ENCODE assay signal across 21 mouse cellular contexts in genomic region chr6:30137227-30137626, GRCm38 (mm10).
DNase-seq lines count a peak whose midpoint lies in the region; ATAC-seq and TF ChIP-seq lines count a peak whose summit lies in the region.
"Had no signal": no experiment of that assay in that cellular context is flagged by ENCODE, and none has a peak within 500 bp of the region (broad histone marks: within the 10 kb centered on the region; RNA-seq: fewer than 3 reads in every experiment).

No protein-coding gene starts in this region.

- H3K27me3 ChIP-seq in forebrain, embryonic 15.5 days, result no peaks in the 10 kb centered on the region
- no peaks in the 10 kb centered on the region for H3K27me3 ChIP-seq in forebrain, embryonic 12.5 days
- no peaks in the 10 kb centered on the region for H3K27me3 ChIP-seq in kidney, embryonic 15.5 days
- H3K27me3 ChIP-seq in embryonic facial prominence, embryonic 10.5 days (replicated peaks; ENCODE audit: low read depth, poor library complexity, severe bottlenecking), result no peaks in the 10 kb centered on the region
- H3K27me3 ChIP-seq: heart, embryonic 12.5 days had no signal

- no peak overlapping the region for H3K4me3 ChIP-seq in forebrain, embryonic 15.5 days
- H3K4me3 ChIP-seq in forebrain, embryonic 12.5 days (replicated peaks), result no peak overlapping the region
- no peak overlapping the region for H3K4me3 ChIP-seq in kidney, embryonic 15.5 days (replicated peaks)
- H3K4me3 ChIP-seq in ES-E14 (ENCODE audit: insufficient read depth in 1 of 2, low read depth in 1 of 2, low read length in 2 of 2, poor library complexity in 1 of 2, severe bottlenecking in 1 of 2), result no peak overlapping the region
- no peak overlapping the region for H3K4me3 ChIP-seq in embryonic facial prominence, embryonic 10.5 days
- H3K4me3 ChIP-seq: heart, adult 2 months; heart, embryonic 12.5 days; hindbrain, embryonic 10.5 days had no signal

- DNase-seq in kidney, postnatal 10 days, result no peak
- no peak for DNase-seq in ES-E14 (ENCODE audit: low read depth, low spot score)
- DNase-seq in embryonic facial prominence, embryonic 10.5 days (ENCODE audit: low spot score), result peak; percentile 25
- DNase-seq in heart, adult 8-10 months (ENCODE audit: low spot score), result no peak
- no peak for DNase-seq in gastrocnemius, postnatal 4 days (ENCODE audit: low spot score in 2 of 2)
- DNase-seq: adrenal gland, postnatal 14 days; cerebellum, adult 18-20 months; cerebellum, adult 9-11 months; cerebellum, postnatal 36 days; gastrocnemius, postnatal 36 days; heart, adult 2 months; kidney, adult 9 months had no signal

- in situ Hi-C loops in ES-E14 (cut with MboI; ENCODE audit: low sequenced_read_pairs in 2 of 2, unreplicated experiment in 2 of 2), result no loop called here

- peaks cover 21% of the 10 kb centered on the region for H3K36me3 ChIP-seq in forebrain, embryonic 15.5 days
- peaks cover 62% of the 10 kb centered on the region for H3K36me3 ChIP-seq in forebrain, embryonic 12.5 days (replicated peaks)
- H3K36me3 ChIP-seq in kidney, embryonic 15.5 days, result peaks cover 66% of the 10 kb centered on the region
- H3K36me3 ChIP-seq in ES-E14 (ENCODE audit: control insufficient read depth, insufficient read depth, low read length, poor library complexity, severe bottlenecking), result peaks cover 26% of the 10 kb centered on the region
- H3K36me3 ChIP-seq in embryonic facial prominence, embryonic 10.5 days (replicated peaks), result peaks cover 97% of the 10 kb centered on the region

- WGBS in forebrain, embryonic 15.5 days, result 42% methylated on average over 2 of the region's 2 CpGs
- WGBS in forebrain, embryonic 12.5 days, result 76% methylated on average over 2 of the region's 2 CpGs
- 65% methylated on average over 2 of the region's 2 CpGs for WGBS in kidney, embryonic 15.5 days
- 59% methylated on average over 2 of the region's 2 CpGs for WGBS in embryonic facial prominence, embryonic 10.5 days

- peaks cover 11% of the 10 kb centered on the region; the same call in 1 of the 2 replicates for H3K4me1 ChIP-seq in forebrain, embryonic 15.5 days
- H3K4me1 ChIP-seq in forebrain, embryonic 12.5 days, result no peaks in the 10 kb centered on the region
- 0 out of 2 replicates have a peak, but pooled peaks cover 5% of the 10 kb centered on the region for H3K4me1 ChIP-seq in kidney, embryonic 15.5 days
- H3K4me1 ChIP-seq in ES-E14 (ENCODE audit: control insufficient read depth in 2 of 2, insufficient read depth in 2 of 2, low read length in 2 of 2, poor library complexity in 1 of 2), result peaks cover 0 to 7% of the 10 kb centered on the region in 2 experiments; a peak in 1 of 4 replicates
- peaks cover 26% of the 10 kb centered on the region for H3K4me1 ChIP-seq in embryonic facial prominence, embryonic 10.5 days
- H3K4me1 ChIP-seq: hindbrain, embryonic 10.5 days had no signal

- no peaks in the 10 kb centered on the region for H3K9me3 ChIP-seq in forebrain, embryonic 15.5 days
- H3K9me3 ChIP-seq in forebrain, embryonic 12.5 days, result no peaks in the 10 kb centered on the region
- H3K9me3 ChIP-seq in kidney, embryonic 15.5 days (replicated peaks), result no peaks in the 10 kb centered on the region
- H3K9me3 ChIP-seq in ES-E14 (ENCODE audit: control insufficient read depth, insufficient read depth, low read depth, low read length), result no peaks in the 10 kb centered on the region
- H3K9me3 ChIP-seq in embryonic facial prominence, embryonic 10.5 days, result no peaks in the 10 kb centered on the region
- H3K9me3 ChIP-seq: G1E; heart, embryonic 12.5 days; hindbrain, embryonic 10.5 days had no signal

- ATAC-seq in forebrain, embryonic 15.5 days (replicated peaks), result no peak
- ATAC-seq in forebrain, embryonic 12.5 days (ENCODE audit: low FRiP score), result no peak
- 0 out of 2 replicates have a peak, but pooled peaks have one; percentile 56 for ATAC-seq in kidney, embryonic 15.5 days (replicated peaks; ENCODE audit: low FRiP score)
- ATAC-seq: hindbrain, embryonic 16.5 days; inflammation-experienced regulatory T-cells, adult 6 months; intestine, postnatal 0 days had no signal

- H3K27ac ChIP-seq in forebrain, embryonic 15.5 days (replicated peaks), result 0 out of 2 replicates have a peak overlapping the region, but pooled peaks have one; percentile 20
- H3K27ac ChIP-seq in forebrain, embryonic 12.5 days, result no peak overlapping the region; the same call in 1 of the 2 replicates
- H3K27ac ChIP-seq in kidney, embryonic 15.5 days, result no peak overlapping the region
- no peak overlapping the region for H3K27ac ChIP-seq in ES-E14 (ENCODE audit: insufficient read depth, low read depth, low read length, poor library complexity, severe bottlenecking)
- H3K27ac ChIP-seq in embryonic facial prominence, embryonic 10.5 days (replicated peaks), result no peak overlapping the region
- H3K27ac ChIP-seq: heart, adult 2 months; hindbrain, embryonic 10.5 days had no signal

- no peak overlapping the region for H3K9ac ChIP-seq in forebrain, embryonic 15.5 days (replicated peaks)
- H3K9ac ChIP-seq in forebrain, embryonic 12.5 days, result no peak overlapping the region
- no peak overlapping the region for H3K9ac ChIP-seq in kidney, embryonic 15.5 days
- H3K9ac ChIP-seq in ES-E14 (ENCODE audit: insufficient read depth, low read depth, low read length, poor library complexity, severe bottlenecking), result no peak overlapping the region
- H3K9ac ChIP-seq: heart, embryonic 12.5 days had no signal

- H3K4me2 ChIP-seq in forebrain, embryonic 15.5 days (replicated peaks), result no peak overlapping the region
- H3K4me2 ChIP-seq in forebrain, embryonic 12.5 days, result no peak overlapping the region
- H3K4me2 ChIP-seq in kidney, embryonic 15.5 days, result no peak overlapping the region
- H3K4me2 ChIP-seq: heart, embryonic 12.5 days had no signal

TF ChIP-seq in ES-E14, 5 proteins besides CTCF, POLR2A, EP300 and RAD21:
- no peak for TF ChIP-seq HCFC1 (IDR thresholded peaks at IDR 0.05; ENCODE audit: borderline replicate concordance, insufficient read depth, low read length)
- peak; percentile 88 for TF ChIP-seq MAFK (IDR thresholded peaks at IDR 0.05; ENCODE audit: insufficient read depth, low read depth, low read length)
